Mouse (Mus musculus): ENCODE results near the gene Oscp1.
A peak's percentile ranks its signal among the peaks of the same experiment; 100 is the strongest.

Oscp1 gene

GRCm38 (mm10) chr4:126110374-126111152 is 52.2 kb downstream of the Oscp1 start:
- peak; percentile 83 to 84 for DNase-seq (ENCODE audit: low spot score in 2 of 2)

GRCm38 (mm10) chr4:126111153-126111549 is 52.8 kb downstream of the Oscp1 start:
- no peak for DNase-seq (ENCODE audit: low spot score in 2 of 2)

- DNase-seq (ENCODE audit: low spot score in 2 of 2), result no peak
Measured at GRCm38 (mm10) chr4:126113243-126113642, 54.9 kb downstream of the Oscp1 start.

- no peak for DNase-seq (ENCODE audit: low spot score in 2 of 2)
Measured at GRCm38 (mm10) chr4:126113943-126114342, 55.6 kb downstream of the Oscp1 start.

- DNase-seq (ENCODE audit: low spot score in 2 of 2), result no peak
Measured at GRCm38 (mm10) chr4:126115411-126115810, 57.0 kb downstream of the Oscp1 start.

GRCm38 (mm10) chr4:126115871-126116521 is 57.6 kb downstream of the Oscp1 start:
- DNase-seq (ENCODE audit: low spot score in 2 of 2), result no peak

- DNase-seq (ENCODE audit: low spot score in 2 of 2), result no peak
Measured at GRCm38 (mm10) chr4:126117116-126117515, 58.8 kb downstream of the Oscp1 start.

- peak; percentile 78 to 86 for DNase-seq (ENCODE audit: low spot score in 2 of 2)
Measured at GRCm38 (mm10) chr4:126118651-126119050, 60.3 kb downstream of the Oscp1 start.

- no peak for DNase-seq (ENCODE audit: low spot score in 2 of 2)
Measured at GRCm38 (mm10) chr4:126119051-126119450, 60.7 kb downstream of the Oscp1 start.

- DNase-seq (ENCODE audit: low spot score in 2 of 2), result no peak
Measured at GRCm38 (mm10) chr4:126120052-126120451, 61.7 kb downstream of the Oscp1 start.

GRCm38 (mm10) chr4:126120506-126120905 is 62.1 kb downstream of the Oscp1 start:
- no peak for DNase-seq (ENCODE audit: low spot score in 2 of 2)

- DNase-seq (ENCODE audit: low spot score in 2 of 2), result peak; percentile 33 to 63
Measured at GRCm38 (mm10) chr4:126123309-126124040, 65.1 kb downstream of the Oscp1 start.

GRCm38 (mm10) chr4:126130502-126130901 is 72.1 kb downstream of the Oscp1 start:
- no peak for DNase-seq (ENCODE audit: low spot score in 2 of 2)

- DNase-seq (ENCODE audit: low spot score in 2 of 2), result peak in 1 of 2 experiments; percentile 64
Measured at GRCm38 (mm10) chr4:126131290-126132121, 73.1 kb downstream of the Oscp1 start.

- no peak for DNase-seq (ENCODE audit: low spot score in 2 of 2)
Measured at GRCm38 (mm10) chr4:126132636-126133264, 74.4 kb downstream of the Oscp1 start.

GRCm38 (mm10) chr4:126134236-126134635 is 75.9 kb downstream of the Oscp1 start:
- DNase-seq (ENCODE audit: low spot score in 2 of 2), result no peak

GRCm38 (mm10) chr4:126134639-126135038 is 76.3 kb downstream of the Oscp1 start:
- no peak for DNase-seq (ENCODE audit: low spot score in 2 of 2)

- DNase-seq (ENCODE audit: low spot score in 2 of 2), result no peak
Measured at GRCm38 (mm10) chr4:126137773-126138172, 79.4 kb downstream of the Oscp1 start.

GRCm38 (mm10) chr4:126141021-126141420 is 82.7 kb downstream of the Oscp1 start:
- DNase-seq (ENCODE audit: low spot score in 2 of 2), result no peak

All from frontal cortex, postnatal 36 days (tissue).